Mouse (Mus musculus) urinary bladder, postnatal 0 days (tissue): Measurements from ENCODE around the gene Sbno2. TPM values are rescaled to one million over a fixed set of nuclear protein-coding genes. Genes with fewer than 3 reads are reported as not detected.

Experiments used
- polyA plus RNA-seq: library from polyadenylated mRNA; unstranded; fragments of >200 nt; fragmentation: Nextera tagmentation; extraction: Ambion mirVana; gene quantifications from 2 replicates; pipeline ENCODE4 v1.2.1, GENCODE M21; 2015

The Sbno2 gene
- polyA plus RNA-seq = 14.6 and 18.7 TPM in 2 replicates

GRCm38 (mm10) chr10:80105460-80105859 lies at the start of gene Sbno2:
Gene Sbno2, minus strand, starts transcription at chr10:80105571.

GRCm38 (mm10) chr10:80147719-80148601 lies 42.6 kb upstream of the Sbno2 start, which contains the start of gene Midn:
Gene Midn, plus strand, starts transcription at chr10:80148272.

GRCm38 (mm10) chr10:80140666-80141035 lies 35.3 kb upstream of the Sbno2 start, which contains the start of gene Cbarp:
Gene Cbarp, minus strand, starts transcription at chr10:80140835.

GRCm38 (mm10) chr10:80138553-80139438 lies 33.4 kb upstream of the Sbno2 start, which contains the start of gene Atp5d:
Gene Atp5d, plus strand, starts transcription at chr10:80138632.

GRCm38 (mm10) chr10:80115290-80115943 lies 10.0 kb upstream of the Sbno2 start, which contains the start of gene Stk11:
Gene Stk11, plus strand, starts transcription at chr10:80115803.

GRCm38 (mm10) chr10:80047041-80047565 lies 58.3 kb downstream of the Sbno2 start, which contains the start of gene Gpx4:
Gene Gpx4, plus strand, starts transcription at chr10:80047166.

DNA sequence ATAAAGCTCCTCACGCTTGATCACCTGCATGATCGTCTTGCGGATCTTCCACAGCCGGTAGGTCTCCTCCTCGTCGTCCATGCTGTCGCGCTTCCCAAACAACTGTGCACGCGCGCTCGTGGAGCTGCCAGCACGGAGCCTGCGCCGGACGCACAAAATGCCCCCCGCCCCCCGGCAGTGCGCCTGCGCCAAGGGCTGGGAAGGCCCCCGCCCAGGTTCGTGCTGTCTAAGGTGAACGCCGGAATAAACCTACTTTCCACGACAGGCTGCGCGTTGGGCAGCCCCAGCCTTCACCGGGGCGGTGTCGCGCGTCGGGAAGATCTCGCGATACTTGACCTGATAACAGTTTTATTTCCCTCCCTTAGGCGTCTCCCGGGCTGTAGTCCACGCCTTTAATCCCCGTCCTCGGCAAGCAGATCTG lies 65.8 kb downstream of the Sbno2 start, which contains the start of gene Polr2e:
Polr2e (minus strand) TSS at position 237 of the 421 bp plus-strand sequence.

GRCm38 (mm10) chr10:80016511-80016910 lies 88.9 kb downstream of the Sbno2 start, which contains the start of gene Arhgap45:
Gene Arhgap45, plus strand, starts transcription at chr10:80016653.

Other genes starting within 250 kb of the Sbno2 start
- gene Prtn3, start 231.1 kb downstream of the Sbno2 start, polyA plus RNA-seq = 2.3 and 8.8 TPM in 2 replicates
- gene Plppr3, start 230.9 kb downstream of the Sbno2 start, polyA plus RNA-seq = 2.2 TPM in 2 replicates
- gene Elane, start 219.3 kb downstream of the Sbno2 start, polyA plus RNA-seq = 0.13 and 0.16 TPM in 2 replicates
- gene Cfd, start 214.7 kb downstream of the Sbno2 start, polyA plus RNA-seq = 0.18 TPM in 1 of 2 replicates, not detected in the other
- 33.5 and 34.4 TPM in 2 replicates for gene Med16, start 196.6 kb downstream of the Sbno2 start, polyA plus RNA-seq
- gene Gm26602, start 194.7 kb downstream of the Sbno2 start, polyA plus RNA-seq = not detected in 2 replicates
- gene Kiss1r, start 188.6 kb downstream of the Sbno2 start, polyA plus RNA-seq = 1.2 and 1.3 TPM in 2 replicates
- gene R3hdm4, start 184.4 kb downstream of the Sbno2 start, polyA plus RNA-seq = 125 and 126 TPM in 2 replicates
- 4.0 TPM in 2 replicates for gene Arid3a, start 178.5 kb downstream of the Sbno2 start, polyA plus RNA-seq
- gene Wdr18, start 145.4 kb downstream of the Sbno2 start, polyA plus RNA-seq = 52.5 and 55.6 TPM in 2 replicates
- 0.07 and 0.13 TPM in 2 replicates for gene Grin3b, start 134.9 kb downstream of the Sbno2 start, polyA plus RNA-seq
- gene Tmem259, start 121.2 kb downstream of the Sbno2 start, polyA plus RNA-seq = 15.3 and 18.7 TPM in 2 replicates
- gene Cnn2, start 117.0 kb downstream of the Sbno2 start, polyA plus RNA-seq = 662 and 733 TPM in 2 replicates
- gene Abca7, start 109.1 kb downstream of the Sbno2 start, polyA plus RNA-seq = 2.9 and 3.0 TPM in 2 replicates
- gene Arhgap45, start 88.9 kb downstream of the Sbno2 start, polyA plus RNA-seq = 5.5 and 10.3 TPM in 2 replicates
- 94.2 and 108 TPM in 2 replicates for gene Polr2e, start 65.8 kb downstream of the Sbno2 start, polyA plus RNA-seq
- gene Gpx4, start 58.4 kb downstream of the Sbno2 start, polyA plus RNA-seq = 724 and 745 TPM in 2 replicates
- gene Stk11, start 10.2 kb upstream of the Sbno2 start, polyA plus RNA-seq = 11.9 and 12.4 TPM in 2 replicates
- gene Atp5d, start 33.1 kb upstream of the Sbno2 start, polyA plus RNA-seq = 604 and 621 TPM in 2 replicates
- gene Cbarp, start 35.3 kb upstream of the Sbno2 start, polyA plus RNA-seq = 2.1 and 2.4 TPM in 2 replicates
- 7.5 and 7.6 TPM in 2 replicates for gene Midn, start 42.7 kb upstream of the Sbno2 start, polyA plus RNA-seq
- gene Cirbp, start 60.4 kb upstream of the Sbno2 start, polyA plus RNA-seq = 215 and 228 TPM in 2 replicates
- gene 1600002K03Rik, start 67.4 kb upstream of the Sbno2 start, polyA plus RNA-seq = 8.1 and 10.7 TPM in 2 replicates
- gene Efna2, start 73.9 kb upstream of the Sbno2 start, polyA plus RNA-seq = 5.6 and 6.3 TPM in 2 replicates
- gene Mum1, start 120.9 kb upstream of the Sbno2 start, polyA plus RNA-seq = 19.8 and 28.1 TPM in 2 replicates
- 297 and 358 TPM in 2 replicates for gene Ndufs7, start 143.6 kb upstream of the Sbno2 start, polyA plus RNA-seq
- 21.6 and 22.3 TPM in 2 replicates for gene Gamt, start 155.4 kb upstream of the Sbno2 start, polyA plus RNA-seq
- 25.8 and 28.0 TPM in 2 replicates for gene Dazap1, start 155.9 kb upstream of the Sbno2 start, polyA plus RNA-seq
- gene Rps15, start 186.9 kb upstream of the Sbno2 start, polyA plus RNA-seq = 647 and 717 TPM in 2 replicates
- gene Apc2, start 190.4 kb upstream of the Sbno2 start, polyA plus RNA-seq = 0.36 and 0.45 TPM in 2 replicates
- gene 2310011J03Rik, start 215.0 kb upstream of the Sbno2 start, polyA plus RNA-seq = 39.5 and 42.5 TPM in 2 replicates
- 1.3 and 2.2 TPM in 2 replicates for gene Pcsk4, start 223.9 kb upstream of the Sbno2 start, polyA plus RNA-seq
- gene Reep6, start 224.4 kb upstream of the Sbno2 start, polyA plus RNA-seq = 17.3 and 20.4 TPM in 2 replicates
- gene Adamtsl5, start 242.8 kb upstream of the Sbno2 start, polyA plus RNA-seq = 21.4 and 22.9 TPM in 2 replicates